Mouse (Mus musculus) liver, adult (tissue): ENCODE measurements around the gene Gm10134.

ENCODE experiments used
- GATA4 ChIP-seq: IDR thresholded peaks from 2 replicates; pipeline ENCODE4 v1.6.1; 2014; ENCODE audit warnings: mild to moderate bottlenecking, low read length; ENCODE audit not compliant: insufficient replicate concordance

The Gm10134 gene

GRCm38 (mm10) chr2:28523643-28524117 lies 17.8 kb downstream of the Gm10134 start:
- TF ChIP-seq GATA4, result no peak

DNA sequence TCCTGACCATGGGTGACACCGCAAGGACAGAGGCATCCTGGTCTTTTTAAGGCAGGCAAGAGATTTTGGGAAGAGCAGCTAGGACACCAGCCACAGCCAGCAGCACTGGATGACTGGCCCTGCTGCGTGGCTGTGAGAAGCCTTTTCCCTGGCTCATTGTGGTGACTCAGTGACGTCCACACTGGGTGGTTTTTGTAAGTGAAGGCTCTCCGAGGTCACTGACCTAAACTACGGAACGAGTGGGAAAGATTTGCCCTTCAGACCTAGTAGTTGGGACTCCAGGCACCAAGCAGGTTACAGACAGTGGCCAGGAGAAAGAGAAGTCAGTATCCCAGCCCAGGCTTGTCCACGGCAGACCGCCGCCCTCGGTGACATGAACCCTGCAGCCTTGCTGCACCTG lies 18.5 kb downstream of the Gm10134 start:
- no peak for TF ChIP-seq GATA4

- no peak for TF ChIP-seq GATA4
These were observed 19.5 kb downstream of the Gm10134 start for GRCm38 (mm10) chr2:28525219-28525942.

- TF ChIP-seq GATA4, result no peak
These were observed 20.3 kb downstream of the Gm10134 start for GRCm38 (mm10) chr2:28525943-28526876.

DNA sequence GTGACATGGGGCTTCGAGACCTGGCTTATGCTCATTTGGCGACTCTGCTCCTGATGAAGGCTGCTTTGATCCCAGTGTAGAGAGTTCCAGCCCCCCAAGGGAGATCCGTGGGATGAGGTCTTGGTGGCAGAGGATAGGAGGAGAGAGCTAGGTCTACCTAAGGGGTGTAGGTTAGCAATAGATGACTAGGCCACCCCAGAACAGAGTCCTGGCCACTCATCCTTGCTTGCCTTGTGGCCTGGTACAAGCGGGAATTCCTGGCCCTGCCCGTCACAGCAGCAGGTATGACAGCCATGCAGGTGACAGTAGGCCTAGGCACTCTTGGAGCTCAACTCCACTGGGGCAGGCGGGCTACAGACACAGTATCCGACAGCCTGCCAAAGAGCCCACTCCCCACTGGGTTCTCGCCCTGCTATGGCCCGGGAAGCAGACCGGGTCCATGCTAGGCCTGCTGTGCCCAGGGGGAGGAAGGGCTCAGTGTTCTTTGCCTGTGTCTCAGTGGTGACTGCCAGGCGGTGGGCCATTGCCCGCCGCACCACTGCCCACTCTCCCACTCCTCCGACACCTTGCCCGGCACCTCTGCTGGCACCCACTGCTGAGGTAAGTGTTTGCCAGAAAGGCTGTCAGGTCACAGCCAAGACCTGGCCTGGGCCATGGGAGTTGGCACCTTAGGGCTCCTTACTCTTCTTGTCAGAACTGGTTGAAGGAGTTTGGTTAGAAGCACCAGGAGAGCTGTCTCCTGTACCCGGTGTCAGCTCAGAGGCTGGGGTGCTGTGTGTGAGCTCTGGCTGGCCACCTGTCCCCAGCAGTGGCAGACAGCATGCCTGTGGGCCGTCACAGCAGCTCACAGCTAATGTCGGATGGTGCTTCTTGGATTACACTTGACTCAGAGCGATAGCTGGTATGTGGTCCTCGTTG lies 21.8 kb downstream of the Gm10134 start:
- no peak for TF ChIP-seq GATA4

DNA sequence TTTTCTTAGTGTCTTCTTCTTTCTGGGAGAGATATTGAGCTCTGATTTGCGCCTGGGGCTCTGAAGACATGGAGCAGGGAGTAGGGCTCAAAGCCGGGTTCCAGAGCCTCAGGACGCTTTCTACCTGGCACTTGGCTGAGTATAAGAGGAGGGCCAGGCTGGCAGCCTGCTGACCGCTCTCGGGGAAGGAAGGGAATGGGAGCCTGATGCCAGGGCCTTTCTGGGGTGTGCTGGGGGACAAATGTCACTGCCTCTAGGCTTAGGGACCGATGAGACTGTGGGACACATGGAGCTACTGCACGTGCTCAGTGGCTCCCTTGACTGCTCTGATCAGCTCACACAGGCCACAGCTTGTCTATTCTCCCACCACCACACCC lies 22.4 kb downstream of the Gm10134 start:
- TF ChIP-seq GATA4, result no peak

DNA sequence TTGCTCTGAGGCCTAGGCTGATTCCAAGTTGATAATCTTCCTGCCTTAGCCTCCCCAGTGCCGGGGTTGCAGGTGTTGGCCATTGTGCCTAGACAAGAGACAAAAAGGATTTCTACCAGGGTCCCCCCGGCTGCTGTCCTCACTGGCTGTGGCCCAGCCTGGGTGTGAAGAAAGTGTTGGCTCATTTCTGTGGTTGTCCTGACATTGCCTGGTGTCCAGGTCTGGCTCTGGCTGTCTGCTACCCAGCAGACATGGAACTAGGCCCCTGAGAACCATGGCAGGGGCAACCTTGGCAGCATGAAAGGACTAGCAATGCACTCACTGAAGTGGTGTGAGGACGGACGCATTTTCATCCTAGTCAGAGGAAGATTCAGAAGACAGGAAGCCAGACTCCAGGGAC lies 24.0 kb downstream of the Gm10134 start:
- no peak for TF ChIP-seq GATA4

- TF ChIP-seq GATA4, result no peak
These were observed 24.4 kb downstream of the Gm10134 start for GRCm38 (mm10) chr2:28530311-28530710.

- no peak for TF ChIP-seq GATA4
These were observed 27.3 kb downstream of the Gm10134 start for GRCm38 (mm10) chr2:28532938-28533771.

DNA sequence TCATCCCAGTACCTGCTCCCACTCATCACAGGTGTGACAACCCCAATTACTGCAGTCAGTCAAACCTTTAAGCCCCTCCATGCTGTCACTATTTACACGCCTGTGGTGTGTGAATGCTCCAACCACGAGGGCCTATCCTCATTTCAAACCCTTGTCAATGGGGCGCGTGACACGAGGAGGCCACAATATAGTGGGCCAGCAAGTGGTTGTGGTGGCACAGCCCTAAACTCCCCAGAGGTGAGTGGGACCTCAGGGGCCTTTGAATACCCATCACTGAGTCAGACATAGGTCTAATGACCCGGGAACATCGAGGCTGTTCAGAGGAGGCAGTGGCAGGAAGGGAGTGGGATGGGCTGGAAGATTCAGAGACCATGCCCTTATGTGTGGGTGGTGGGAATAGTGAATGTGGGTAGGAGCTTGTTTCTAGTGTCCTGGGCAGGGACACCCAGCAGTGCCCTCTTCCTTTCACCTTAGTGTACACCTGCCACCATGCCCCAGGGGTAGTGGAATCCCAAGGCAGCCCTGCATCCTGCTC lies 28.1 kb downstream of the Gm10134 start:
- no peak for TF ChIP-seq GATA4

DNA sequence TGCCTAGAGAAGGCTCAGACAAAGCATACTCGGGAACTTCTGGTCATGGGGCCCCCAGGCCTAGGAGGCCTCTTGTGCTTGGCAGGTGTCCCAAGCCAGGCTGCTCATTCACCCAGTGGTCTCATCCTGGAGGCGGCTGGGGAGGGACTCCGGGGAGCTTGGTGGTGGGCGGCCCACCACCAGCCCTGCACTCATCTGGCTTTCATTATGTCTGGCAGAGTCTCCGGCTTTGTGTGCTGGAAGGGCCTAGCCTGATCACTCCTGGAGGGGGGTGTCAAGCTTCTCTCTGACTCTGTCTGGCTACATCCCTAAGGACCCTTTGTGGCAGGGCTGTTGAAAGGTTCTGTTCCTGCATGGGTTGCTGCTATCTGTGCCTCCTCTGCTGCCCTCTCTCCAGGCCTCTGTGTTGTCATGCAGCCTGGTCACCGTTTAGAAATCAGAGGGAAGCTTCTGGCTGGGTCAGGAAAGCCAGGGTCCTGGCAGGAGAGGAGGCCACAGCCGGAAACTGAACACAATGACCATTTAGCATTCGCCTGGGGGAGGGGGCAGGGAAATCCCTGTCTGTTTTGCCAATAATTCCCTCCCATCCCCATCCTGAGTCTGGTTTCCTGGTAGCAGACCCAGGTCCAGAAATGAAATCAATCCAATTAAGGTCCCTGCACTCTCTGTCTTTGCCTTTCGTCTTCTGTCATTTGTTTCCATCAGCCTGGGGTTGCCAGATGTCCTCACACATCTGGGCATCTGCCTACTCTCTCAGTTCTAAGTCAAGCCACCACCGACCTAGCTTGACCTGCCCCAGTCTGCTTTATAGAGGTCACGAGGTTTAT lies 28.8 kb downstream of the Gm10134 start:
- peak; percentile 22; the same call in 1 of the 2 replicates for TF ChIP-seq GATA4

DNA sequence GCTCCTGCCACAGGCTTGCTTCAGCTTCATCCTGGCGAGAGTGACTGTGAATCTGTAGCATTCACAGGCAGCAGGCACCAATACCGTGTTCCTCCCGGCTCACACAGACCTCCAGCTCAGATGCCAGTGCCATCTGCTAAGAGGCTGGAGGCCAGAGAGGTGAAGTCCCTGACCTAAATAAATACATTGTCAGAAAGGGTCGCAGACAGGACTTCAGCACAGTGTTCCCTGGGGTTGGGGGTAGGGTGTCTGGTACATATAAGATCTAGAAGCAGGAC lies 29.3 kb downstream of the Gm10134 start:
- TF ChIP-seq GATA4, result no peak

- no peak for TF ChIP-seq GATA4
These were observed 29.8 kb downstream of the Gm10134 start for GRCm38 (mm10) chr2:28535650-28536049.
